Mouse (Mus musculus) liver, postnatal 0 days (tissue): ENCODE data around the gene Armc5.

Experiments
- CTCF ChIP-seq: sonication (generic); IDR thresholded peaks from 2 replicates; pipeline ENCODE4 v1.5.1; 2016; ENCODE audit warnings: antibody characterized with exemption, low read depth
- EP300 ChIP-seq: IDR thresholded peaks from 2 replicates; pipeline ENCODE4 v1.6.1; 2016; ENCODE audit warnings: antibody characterized with exemption, low read depth, mild to moderate bottlenecking

DNA sequence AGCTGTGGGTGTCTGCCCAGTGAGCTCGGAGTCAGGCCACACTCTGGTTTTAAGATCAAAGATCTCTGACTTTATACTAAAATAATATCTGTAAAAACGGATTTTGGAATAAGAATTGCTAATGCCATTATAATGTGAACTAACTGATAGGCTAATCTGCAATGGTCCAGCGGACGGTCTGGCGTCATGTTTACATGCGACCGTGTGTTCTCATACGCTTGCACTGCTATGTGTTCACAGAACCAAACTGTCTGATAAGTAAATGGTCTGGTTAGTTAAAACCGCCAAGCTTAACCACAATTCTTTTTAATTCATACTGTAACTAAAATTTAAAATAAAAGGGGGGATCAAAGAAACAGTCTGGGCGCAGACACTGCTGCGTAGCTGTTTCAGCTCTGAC, 44.6 kb downstream of the Armc5 start:
- TF ChIP-seq CTCF (no peak), EP300 (no peak)
